Mouse (Mus musculus): Measurements from ENCODE around the gene Dlst. TPM values are rescaled to one million over a fixed set of nuclear protein-coding genes. Genes with fewer than 3 reads are reported as not detected.

Dlst gene
- polyA plus RNA-seq, 1 experiment from 2014 or later, result 63.2 TPM

DNA sequence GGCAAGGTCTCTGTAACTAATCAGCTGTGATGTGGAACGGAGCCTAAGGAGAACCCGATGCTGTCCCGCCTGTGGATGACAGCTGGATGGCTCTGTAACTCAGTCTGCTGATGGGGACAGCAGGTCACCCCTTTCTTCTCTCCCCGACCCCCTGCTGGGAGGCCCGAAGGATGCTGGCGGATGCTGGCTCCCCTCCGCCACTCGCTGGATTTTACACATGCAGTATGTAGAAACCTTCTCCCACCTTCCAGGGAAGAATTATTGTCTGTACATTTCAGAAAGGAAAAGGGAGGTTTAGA lies 71.7 kb downstream of the Dlst start:
- Histone ChIP-seq H3K9ac (ENCODE audit: low read length) (no peak overlapping the region), H3K4me1 (replicated peaks; ENCODE audit: control insufficient read depth, insufficient read depth) (no peaks in the 10 kb centered on the region), H3K4me3 (ENCODE audit: low read depth, low read length) (no peak overlapping the region), H3K36me3 (ENCODE audit: control insufficient read depth, insufficient read depth, low read length) (no peaks in the 10 kb centered on the region), H3K27me3 (ENCODE audit: control insufficient read depth, insufficient read depth, low read length) (no peaks in the 10 kb centered on the region), H3K9me3 (ENCODE audit: control insufficient read depth, low read length) (no peaks in the 10 kb centered on the region), H3K4me2 (replicated peaks; ENCODE audit: low read depth) (no peak overlapping the region), H3K27ac (replicated peaks) (no peak overlapping the region)
- WGBS, result 24% methylated on average over 8 of the region's 8 CpGs
- DNase-seq (ENCODE audit: low spot score) (no peak), ATAC-seq (ENCODE audit: low FRiP score, low TSS enrichment) (no peak)
- no peak for TF ChIP-seq EP300 (optimal IDR thresholded peaks at IDR 0.05)
- no peak for TF ChIP-seq CTCF (IDR thresholded peaks at IDR 0.05; ENCODE audit: low read depth)

DNA sequence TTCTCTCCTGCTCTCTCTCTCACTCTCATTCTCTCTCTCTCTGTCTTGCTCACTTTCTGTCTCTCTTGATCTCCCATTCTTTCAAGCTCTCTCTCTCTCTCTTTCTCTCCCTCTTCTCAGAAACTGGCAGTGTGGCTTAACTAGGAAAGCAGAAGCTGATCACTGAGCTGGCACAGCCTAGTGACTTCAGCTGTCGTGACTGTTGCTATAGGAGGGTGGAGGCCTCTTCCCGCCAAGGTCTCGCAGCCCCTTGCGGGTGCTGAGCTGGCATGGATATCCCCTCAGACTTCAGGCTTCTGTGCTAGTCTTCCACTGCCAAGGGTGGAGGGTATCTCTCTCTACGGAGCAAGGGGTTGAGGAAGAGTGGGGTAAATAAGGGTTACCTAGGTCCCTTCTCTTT lies 72.3 kb downstream of the Dlst start:
- no peaks in the 10 kb centered on the region for H3K4me1 ChIP-seq (replicated peaks; ENCODE audit: control insufficient read depth, insufficient read depth)
- 63% methylated on average over 5 of the region's 5 CpGs for WGBS
- no peaks in the 10 kb centered on the region for H3K27me3 ChIP-seq (ENCODE audit: control insufficient read depth, insufficient read depth, low read length)
- no peak overlapping the region for H3K27ac ChIP-seq (replicated peaks)
- ATAC-seq (ENCODE audit: low FRiP score, low TSS enrichment) (no peak), DNase-seq (ENCODE audit: low spot score) (no peak)
- no peaks in the 10 kb centered on the region for H3K36me3 ChIP-seq (ENCODE audit: control insufficient read depth, insufficient read depth, low read length)
- no peak overlapping the region for H3K9ac ChIP-seq (ENCODE audit: low read length)
- no peak overlapping the region for H3K4me2 ChIP-seq (replicated peaks; ENCODE audit: low read depth)
- H3K4me3 ChIP-seq (ENCODE audit: low read depth, low read length), result no peak overlapping the region
- no peak for TF ChIP-seq EP300 (optimal IDR thresholded peaks at IDR 0.05)
- no peak for TF ChIP-seq CTCF (IDR thresholded peaks at IDR 0.05; ENCODE audit: low read depth)
- no peaks in the 10 kb centered on the region for H3K9me3 ChIP-seq (ENCODE audit: control insufficient read depth, low read length)

DNA sequence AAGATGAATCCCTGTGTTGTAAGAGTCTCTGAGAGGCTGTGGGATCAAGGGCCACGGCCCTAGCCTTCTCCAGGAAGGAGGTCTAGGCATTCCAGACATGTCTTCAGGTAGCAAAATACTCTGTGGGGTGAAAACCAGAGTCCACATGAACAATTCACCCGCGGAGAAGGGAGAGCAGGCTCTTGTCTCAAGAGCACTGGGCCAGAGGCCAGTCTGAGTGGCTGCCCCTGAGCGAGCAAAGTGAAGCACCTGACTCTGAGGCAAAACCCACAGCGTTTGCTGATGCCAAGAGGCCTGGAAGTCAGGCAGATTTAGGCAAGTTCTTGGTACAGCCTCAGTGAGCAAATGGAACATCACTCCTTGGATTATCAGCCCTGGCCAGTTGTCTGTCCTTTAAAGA lies 73.5 kb downstream of the Dlst start:
- ATAC-seq (ENCODE audit: low FRiP score, low TSS enrichment) (no peak), DNase-seq (ENCODE audit: low spot score) (no peak)
- WGBS, result 60% methylated on average over 5 of the region's 5 CpGs
- H3K4me2 ChIP-seq (replicated peaks; ENCODE audit: low read depth), result no peak overlapping the region
- no peak overlapping the region for H3K27ac ChIP-seq (replicated peaks)
- H3K9me3 ChIP-seq (ENCODE audit: control insufficient read depth, low read length), result no peaks in the 10 kb centered on the region
- no peak overlapping the region for H3K4me3 ChIP-seq (ENCODE audit: low read depth, low read length)
- no peaks in the 10 kb centered on the region for H3K36me3 ChIP-seq (ENCODE audit: control insufficient read depth, insufficient read depth, low read length)
- no peaks in the 10 kb centered on the region for H3K4me1 ChIP-seq (replicated peaks; ENCODE audit: control insufficient read depth, insufficient read depth)
- no peak overlapping the region for H3K9ac ChIP-seq (ENCODE audit: low read length)
- no peaks in the 10 kb centered on the region for H3K27me3 ChIP-seq (ENCODE audit: control insufficient read depth, insufficient read depth, low read length)
- TF ChIP-seq CTCF (IDR thresholded peaks at IDR 0.05; ENCODE audit: low read depth) (no peak), EP300 (optimal IDR thresholded peaks at IDR 0.05) (no peak)

Other genes with a start within 250 kb of the Dlst start
- 1.3 and 1.4 TPM in 2 replicates for gene Ltbp2, start 234.3 kb upstream of the Dlst start, polyA plus RNA-seq (2015; fragmentation: Nextera tagmentation; extraction: Ambion mirVana)
- gene Fcf1, start 139.9 kb upstream of the Dlst start, polyA plus RNA-seq (2015; fragmentation: Nextera tagmentation; extraction: Ambion mirVana), result 95.3 and 99.2 TPM in 2 replicates
- 4.8 and 5.0 TPM in 2 replicates for gene Arel1, start 139.9 kb upstream of the Dlst start, polyA plus RNA-seq (2015; fragmentation: Nextera tagmentation; extraction: Ambion mirVana)
- gene Ylpm1, start 114.5 kb upstream of the Dlst start, polyA plus RNA-seq (2015; fragmentation: Nextera tagmentation; extraction: Ambion mirVana), result 9.2 and 10.5 TPM in 2 replicates
- gene Prox2, start 74 bp upstream of the Dlst start, polyA plus RNA-seq (2015; fragmentation: Nextera tagmentation; extraction: Ambion mirVana), result 1.5 and 1.9 TPM in 2 replicates
- gene Rps6kl1, start 40.4 kb downstream of the Dlst start, polyA plus RNA-seq (2015; fragmentation: Nextera tagmentation; extraction: Ambion mirVana), result 0.65 and 0.75 TPM in 2 replicates
- gene Pgf, start 67.0 kb downstream of the Dlst start, polyA plus RNA-seq (2015; fragmentation: Nextera tagmentation; extraction: Ambion mirVana), result 3.0 and 3.5 TPM in 2 replicates
- gene Eif2b2, start 108.6 kb downstream of the Dlst start, polyA plus RNA-seq (2015; fragmentation: Nextera tagmentation; extraction: Ambion mirVana), result 50.8 and 58.7 TPM in 2 replicates
- gene Mlh3, start 159.8 kb downstream of the Dlst start, polyA plus RNA-seq (2015; fragmentation: Nextera tagmentation; extraction: Ambion mirVana), result 3.0 and 3.2 TPM in 2 replicates
- gene Acyp1, start 177.6 kb downstream of the Dlst start, polyA plus RNA-seq (2015; fragmentation: Nextera tagmentation; extraction: Ambion mirVana), result 33.6 and 35.9 TPM in 2 replicates
- 0.76 and 0.93 TPM in 2 replicates for gene Zc2hc1c, start 177.8 kb downstream of the Dlst start, polyA plus RNA-seq (2015; fragmentation: Nextera tagmentation; extraction: Ambion mirVana)
- 7.2 and 8.1 TPM in 2 replicates for gene Nek9, start 228.5 kb downstream of the Dlst start, polyA plus RNA-seq (2015; fragmentation: Nextera tagmentation; extraction: Ambion mirVana)